Mouse (Mus musculus) testis, adult 2 months (tissue): ENCODE results near the gene Kpnb1.

Experiments
- CTCF ChIP-seq: fragments of 200-500 bp; IDR thresholded peaks from 2 replicates; pipeline ENCODE4 v1.5.1; 2012; ENCODE audit warnings: low read depth, mild to moderate bottlenecking, inconsistent platforms, low read length, moderate library complexity; ENCODE audit not compliant: control insufficient read depth, insufficient read depth, insufficient replicate concordance
- POLR2A ChIP-seq: fragments of 200-500 bp; IDR thresholded peaks from 2 replicates; pipeline ENCODE4 v1.6.1; 2012; ENCODE audit warnings: low read depth, mild to moderate bottlenecking, inconsistent platforms, low read length, moderate library complexity; ENCODE audit not compliant: control insufficient read depth

DNA sequence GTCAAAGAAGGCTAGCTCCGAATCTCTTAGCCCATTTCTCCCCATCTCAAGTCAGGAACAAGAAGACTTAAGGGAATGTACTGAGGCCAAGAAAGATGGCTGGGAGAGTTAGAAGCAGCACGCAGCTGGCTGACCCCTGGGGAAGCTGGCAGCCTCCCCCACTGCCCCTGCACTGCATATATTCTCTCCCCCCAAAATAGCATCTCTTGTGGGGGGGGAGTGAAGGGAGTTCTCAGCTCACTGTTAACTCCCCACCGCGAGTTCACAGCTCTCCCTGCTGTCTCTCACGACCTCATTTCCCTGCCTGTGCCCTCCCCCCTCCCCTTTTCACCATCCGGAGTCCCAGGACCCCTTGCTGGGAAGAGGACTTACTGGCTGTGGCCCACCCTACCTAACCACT lies 55.5 kb downstream of the Kpnb1 start:
- TF ChIP-seq CTCF: no peak
- no peak for TF ChIP-seq POLR2A
